Comparison of ENCODE assay signal across 9 mouse cellular contexts in genomic region chr14:99141786-99142633, GRCm38 (mm10). TPM values are rescaled to one million over a fixed set of nuclear protein-coding genes. Genes with fewer than 3 reads are reported as not detected.
DNase-seq lines count a peak whose midpoint lies in the region; ATAC-seq and TF ChIP-seq lines count a peak whose summit lies in the region.
"Had no signal": no experiment of that assay in that cellular context is flagged by ENCODE, and none has a peak within 500 bp of the region (broad histone marks: within the 10 kb centered on the region; RNA-seq: fewer than 3 reads in every experiment).

No protein-coding gene starts in this region.

- WGBS in forebrain, embryonic 14.5 days: 14% methylated on average over 15 of the region's 15 CpGs
- WGBS in liver, postnatal 0 days (ENCODE audit: insufficient replicate concordance): 36% methylated on average over 15 of the region's 15 CpGs

- H3K4me2 ChIP-seq in forebrain, embryonic 14.5 days (ENCODE audit: low read length): no peak overlapping the region
- H3K4me2 ChIP-seq in liver, postnatal 0 days (ENCODE audit: low read depth, low read length): no peak overlapping the region

- no peaks in the 10 kb centered on the region for H3K9me3 ChIP-seq in ES-E14 (ENCODE audit: control insufficient read depth, insufficient read depth, low read depth, low read length)
- H3K9me3 ChIP-seq in forebrain, embryonic 14.5 days (replicated peaks; ENCODE audit: control insufficient read depth, low read length): no peaks in the 10 kb centered on the region
- H3K9me3 ChIP-seq in liver, postnatal 0 days (ENCODE audit: low read length): no peaks in the 10 kb centered on the region

- H3K27ac ChIP-seq in ES-E14 (ENCODE audit: insufficient read depth, low read depth, low read length, poor library complexity, severe bottlenecking): no peak overlapping the region
- no peak overlapping the region for H3K27ac ChIP-seq in forebrain, embryonic 14.5 days (ENCODE audit: low read depth, low read length)
- H3K27ac ChIP-seq in liver, postnatal 0 days (ENCODE audit: low read depth): no peak overlapping the region
- H3K27ac ChIP-seq: macrophage had no signal

- peak; percentile 94 for ATAC-seq in forebrain, embryonic 14.5 days
- peak; percentile 72 for ATAC-seq in liver, postnatal 0 days
- ATAC-seq in neutrophil, adult 5-6 weeks (ENCODE audit: extremely low read depth, insufficient number of reproducible peaks, low FRiP score, poor library complexity, severe bottlenecking): peak; percentile 92

- no peak overlapping the region for H3K9ac ChIP-seq in ES-E14 (ENCODE audit: insufficient read depth, low read depth, low read length, poor library complexity, severe bottlenecking)
- H3K9ac ChIP-seq in forebrain, embryonic 14.5 days (ENCODE audit: low read length): no peak overlapping the region
- no peak overlapping the region for H3K9ac ChIP-seq in liver, postnatal 0 days (replicated peaks)

- TF ChIP-seq CTCF in liver, postnatal 0 days (IDR thresholded peaks at IDR 0.05; ENCODE audit: low read depth): peak; percentile 96

- no peaks in the 10 kb centered on the region for H3K27me3 ChIP-seq in forebrain, embryonic 14.5 days (replicated peaks; ENCODE audit: control insufficient read depth, insufficient read depth, low read length)
- no peaks in the 10 kb centered on the region for H3K27me3 ChIP-seq in liver, postnatal 0 days (ENCODE audit: insufficient read depth, low read length)

- H3K4me1 ChIP-seq in ES-E14 (ENCODE audit: control insufficient read depth in 2 of 2, insufficient read depth in 2 of 2, low read length in 2 of 2, poor library complexity in 1 of 2): peaks cover 0 to under 1% of the 10 kb centered on the region in 2 experiments; a peak in 1 of 4 replicates
- no peaks in the 10 kb centered on the region for H3K4me1 ChIP-seq in forebrain, embryonic 14.5 days (ENCODE audit: control insufficient read depth, insufficient read depth, low read length)
- no peaks in the 10 kb centered on the region for H3K4me1 ChIP-seq in liver, postnatal 0 days (ENCODE audit: insufficient read depth)

- DNase-seq in ES-E14 (ENCODE audit: low read depth, low spot score): peak; percentile 86
- peak; percentile 69 for DNase-seq in cerebellum, adult 11 months
- DNase-seq in forebrain, embryonic 14.5 days (ENCODE audit: low spot score): peak; percentile 93
- DNase-seq in heart, postnatal 36 days: peak; percentile 71 to 85
- DNase-seq in layer of hippocampus, adult 11-12 months (ENCODE audit: low spot score): peak; percentile 68
- DNase-seq in liver, postnatal 0 days: peak; percentile 89
- peak; percentile 93 for DNase-seq in testis, postnatal 10 days (ENCODE audit: low spot score)

- H3K36me3 ChIP-seq in ES-E14 (ENCODE audit: control insufficient read depth, insufficient read depth, low read length, poor library complexity, severe bottlenecking): peaks cover under 1% of the 10 kb centered on the region; the same call in 1 of the 2 replicates
- H3K36me3 ChIP-seq in forebrain, embryonic 14.5 days (ENCODE audit: control insufficient read depth, insufficient read depth, low read length): peaks cover 11% of the 10 kb centered on the region; the same call in 1 of the 2 replicates
- H3K36me3 ChIP-seq in liver, postnatal 0 days (replicated peaks; ENCODE audit: insufficient read depth, low read length): peaks cover 3% of the 10 kb centered on the region

- no peak overlapping the region for H3K4me3 ChIP-seq in ES-E14 (ENCODE audit: insufficient read depth in 1 of 2, low read depth in 1 of 2, low read length in 2 of 2, poor library complexity in 1 of 2, severe bottlenecking in 1 of 2)
- H3K4me3 ChIP-seq in forebrain, embryonic 14.5 days (ENCODE audit: low read depth, low read length): no peak overlapping the region
- H3K4me3 ChIP-seq in liver, postnatal 0 days (ENCODE audit: low read depth, low read length): no peak overlapping the region

- no peak for TF ChIP-seq EP300 in liver, postnatal 0 days (IDR thresholded peaks at IDR 0.05; ENCODE audit: low read depth)

- in situ Hi-C loops in ES-E14 (cut with MboI; ENCODE audit: low sequenced_read_pairs in 2 of 2, unreplicated experiment in 2 of 2): loop anchor here in 1 of 2 experiments (25.0 kb wide), 1 partner anchor 745 kb away; no protein-coding TSS in a partner anchor

- intact Hi-C loops in heart, postnatal 36 days (cut with DNase I): loop anchor here (1.0 to 5.0 kb wide), 3 partner anchors 80 to 752 kb away; partner anchors contain the start of gene Klf5

TF ChIP-seq in ES-E14, 5 proteins besides CTCF, POLR2A, EP300 and RAD21:
- TF ChIP-seq ZC3H11A (IDR thresholded peaks at IDR 0.05; ENCODE audit: borderline replicate concordance, low read depth, low read length): peak; percentile 99
- TF ChIP-seq CHD2 (IDR thresholded peaks at IDR 0.05; ENCODE audit: low read depth, low read length): no peak
- TF ChIP-seq ZNF384 (IDR thresholded peaks at IDR 0.05; ENCODE audit: low read depth, low read length): no peak
- TF ChIP-seq MAFK (IDR thresholded peaks at IDR 0.05; ENCODE audit: insufficient read depth, low read depth, low read length): no peak

RNA-seq across cellular contexts. Expression of gene Dis3, which starts 42.4 kb away (rescaled TPM):
- total RNA-seq in ES-E14 (2012; rRNA removed): 42.4 and 45.2 TPM in 2 replicates
- 27.1 and 28.2 TPM in 2 replicates for polyA plus RNA-seq in forebrain, embryonic 14.5 days (2014; fragmentation: Nextera tagmentation; extraction: Ambion mirVana)
- 10 to 100 TPM in 1 of 2 experiments, 1 to 10 TPM in 1; 9.3 to 12.3 TPM for total RNA-seq in heart, postnatal 36 days (2021)
- polyA plus RNA-seq in liver, postnatal 0 days (2015; fragmentation: Nextera tagmentation; extraction: Ambion mirVana): 7.1 and 7.5 TPM in 2 replicates
- 24.8 and 30.4 TPM in 2 replicates for total RNA-seq in neutrophil, adult 5-6 weeks (2017)

RNA-seq across cellular contexts. Expression of gene Pibf1, which starts 42.8 kb away (rescaled TPM):
- total RNA-seq in ES-E14 (2012; rRNA removed): 12.9 and 15.5 TPM in 2 replicates
- polyA plus RNA-seq in forebrain, embryonic 14.5 days (2014; fragmentation: Nextera tagmentation; extraction: Ambion mirVana): 20.2 and 21.1 TPM in 2 replicates
- total RNA-seq in heart, postnatal 36 days (2021): 1 to 10 TPM; 7.5 to 8.2 TPM
- polyA plus RNA-seq in liver, postnatal 0 days (2015; fragmentation: Nextera tagmentation; extraction: Ambion mirVana): 4.7 and 4.9 TPM in 2 replicates
- 45.7 and 51.4 TPM in 2 replicates for total RNA-seq in neutrophil, adult 5-6 weeks (2017)
